Mouse (Mus musculus): ENCODE results near the gene Ier3. TPM values are rescaled to one million over a fixed set of nuclear protein-coding genes. Genes with fewer than 3 reads are reported as not detected.
"Not testable (repeated sequence)": the region's sequence is repeated elsewhere in the genome, so short reads cannot be mapped to it uniquely, and the experiment has no call there.

The Ier3 gene
- total RNA-seq, 2 experiments from 2014 or later, result 26.8 to 43.0 TPM

DNA sequence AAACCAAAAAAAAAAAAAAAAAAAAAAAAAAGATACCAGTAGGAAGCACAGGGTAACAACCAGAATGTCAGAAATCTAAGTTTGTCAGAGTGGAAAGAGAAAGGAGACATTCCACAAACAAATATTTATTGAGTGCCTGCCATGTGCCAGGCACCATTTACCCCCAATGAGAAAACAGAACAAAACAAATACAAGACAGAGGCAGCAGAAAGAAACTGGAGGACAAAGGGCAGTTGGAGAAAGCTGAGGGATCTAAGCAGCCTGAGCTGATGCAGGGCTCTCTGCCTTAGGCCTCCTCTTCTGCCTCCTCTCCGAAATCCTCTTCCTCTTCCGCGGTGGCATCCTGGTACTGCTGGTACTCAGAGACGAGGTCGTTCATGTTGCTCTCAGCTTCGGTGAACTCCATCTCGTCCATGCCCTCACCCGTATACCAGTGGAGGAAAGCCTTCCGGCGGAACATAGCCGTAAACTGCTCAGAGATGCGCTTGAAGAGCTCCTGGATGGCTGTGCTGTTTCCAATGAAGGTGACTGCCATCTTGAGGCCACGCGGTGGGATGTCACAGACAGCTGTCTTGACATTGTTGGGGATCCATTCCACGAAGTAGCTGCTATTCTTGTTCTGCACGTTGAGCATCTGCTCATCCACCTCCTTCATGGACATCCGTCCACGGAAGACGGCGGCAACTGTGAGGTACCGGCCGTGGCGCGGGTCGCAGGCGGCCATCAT is 13.4 kb downstream of the Ier3 start:
- no peak for DNase-seq
- intact Hi-C loops (cut with DNase I), result no loop called here

DNA sequence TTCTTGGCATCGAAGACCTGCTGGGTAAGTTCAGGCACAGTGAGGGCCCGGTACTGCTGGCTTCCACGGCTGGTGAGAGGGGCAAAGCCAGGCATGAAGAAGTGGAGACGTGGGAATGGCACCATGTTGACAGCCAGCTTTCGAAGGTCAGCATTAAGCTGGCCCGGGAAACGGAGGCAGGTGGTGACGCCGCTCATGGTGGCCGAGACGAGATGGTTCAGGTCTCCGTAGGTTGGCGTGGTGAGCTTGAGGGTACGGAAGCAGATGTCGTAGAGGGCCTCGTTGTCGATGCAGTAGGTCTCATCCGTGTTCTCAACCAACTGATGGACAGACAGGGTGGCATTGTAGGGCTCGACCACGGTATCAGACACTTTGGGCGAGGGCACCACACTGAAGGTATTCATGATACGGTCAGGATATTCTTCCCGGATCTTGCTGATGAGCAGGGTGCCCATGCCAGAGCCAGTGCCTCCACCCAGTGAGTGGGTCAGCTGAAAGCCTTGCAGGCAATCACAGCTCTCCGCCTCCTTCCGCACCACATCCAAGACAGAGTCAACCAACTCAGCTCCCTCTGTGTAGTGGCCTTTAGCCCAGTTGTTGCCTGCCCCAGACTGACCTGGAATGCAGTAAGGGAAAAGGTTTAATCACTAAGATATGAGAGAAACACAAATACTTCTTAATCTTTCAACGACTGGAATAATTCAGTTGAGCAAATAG is 14.1 kb downstream of the Ier3 start:
- DNase-seq, result no peak
- intact Hi-C loops (cut with DNase I), result loop anchor here (1.0 to 2.0 kb wide), 2 partner anchors 38 to 81 kb away; partner anchors contain the start of genes Mrps18b and Ppp1r10

DNA sequence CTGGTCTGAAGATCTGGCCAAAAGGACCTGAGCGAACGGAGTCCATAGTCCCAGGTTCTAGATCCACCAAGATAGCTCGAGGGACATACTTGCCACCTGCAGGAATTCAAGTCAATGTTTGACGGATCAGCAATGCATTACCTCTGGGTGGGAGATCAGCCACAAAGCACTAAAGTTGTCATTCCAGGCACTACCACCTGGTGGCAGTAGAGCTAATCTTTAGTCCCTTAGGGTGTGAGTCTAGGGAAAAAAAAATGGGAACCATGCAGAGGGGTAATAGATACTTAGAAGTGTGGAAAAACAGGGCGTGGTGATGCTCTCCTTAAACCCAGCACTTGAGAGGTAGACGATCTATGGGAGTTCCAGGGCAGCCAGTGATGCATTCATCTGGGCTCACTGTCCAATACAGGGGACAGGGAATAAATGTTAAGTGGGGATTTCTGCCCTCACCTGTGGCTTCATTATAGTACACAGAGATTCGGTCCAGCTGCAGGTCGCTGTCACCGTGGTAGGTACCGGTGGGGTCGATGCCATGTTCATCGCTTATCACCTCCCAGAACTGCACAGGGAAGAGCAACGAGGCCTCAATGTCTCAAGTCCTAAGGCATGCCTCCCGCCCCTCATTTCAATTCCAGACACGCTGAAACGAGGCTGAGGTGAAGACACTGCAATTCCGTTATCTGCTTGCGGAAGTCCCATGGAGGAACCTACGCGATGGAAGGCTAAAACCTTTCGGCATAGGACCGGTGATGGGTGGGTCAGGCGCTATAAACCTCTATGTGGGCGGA is 14.9 kb downstream of the Ier3 start:
- peak; percentile 86 for DNase-seq
- intact Hi-C loops (cut with DNase I), result loop anchor here (1.0 to 2.0 kb wide), 2 partner anchors 37 to 80 kb away; partner anchors contain the start of genes Mrps18b and Ppp1r10

DNA sequence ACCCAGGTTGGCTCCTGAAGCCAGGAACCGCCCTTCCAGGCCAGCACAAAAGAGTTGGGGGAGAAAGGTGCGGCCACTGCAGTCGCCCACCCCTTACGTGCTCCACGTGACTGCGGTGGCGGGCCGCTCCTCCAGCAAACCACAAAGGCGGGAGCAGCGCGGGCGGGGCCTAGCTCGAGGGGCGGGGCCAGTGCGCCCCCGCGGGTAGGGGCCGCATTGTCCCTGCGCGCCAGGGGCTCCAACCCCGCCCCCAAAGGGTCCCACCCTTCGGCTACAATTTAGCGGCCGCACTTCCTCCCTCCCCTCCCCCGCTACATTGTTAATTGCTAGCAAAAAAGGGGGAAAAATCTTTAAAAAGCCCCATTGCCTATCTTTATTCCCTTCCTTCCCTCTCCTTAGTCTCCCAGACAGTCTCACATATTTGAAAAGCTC is 15.5 kb downstream of the Ier3 start:
- intact Hi-C loops (cut with DNase I), result loop anchor here (1.0 to 2.0 kb wide), 2 partner anchors 36 to 80 kb away; partner anchors contain the start of genes Mrps18b and Ppp1r10
- peak; percentile 87 to 89 for DNase-seq

DNA sequence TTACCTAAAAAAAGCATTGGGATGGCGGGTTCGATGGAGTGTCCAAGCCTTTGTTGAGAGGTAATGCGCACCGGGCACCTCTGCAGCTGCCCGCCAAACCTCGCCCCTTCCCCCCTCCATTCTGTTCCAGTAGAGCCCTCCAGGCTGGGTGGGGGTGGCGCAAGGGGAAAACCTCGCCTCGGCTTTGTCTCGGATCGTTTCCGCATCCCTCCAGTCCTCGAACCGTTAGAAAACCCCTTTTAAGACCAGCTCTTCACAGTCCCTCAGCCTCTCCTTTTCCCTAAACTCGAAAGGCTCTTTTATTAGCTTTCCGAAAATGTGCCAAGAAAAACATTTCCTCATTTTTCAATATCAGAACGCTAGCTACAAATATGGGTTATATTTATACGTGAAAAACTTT is 16.0 kb downstream of the Ier3 start:
- DNase-seq, result peak; percentile 50 to 61
- intact Hi-C loops (cut with DNase I), result loop anchor here (2.0 kb wide), 1 partner anchor 79 kb away; the partner anchor contains the start of genes Mrps18b and Ppp1r10

DNA sequence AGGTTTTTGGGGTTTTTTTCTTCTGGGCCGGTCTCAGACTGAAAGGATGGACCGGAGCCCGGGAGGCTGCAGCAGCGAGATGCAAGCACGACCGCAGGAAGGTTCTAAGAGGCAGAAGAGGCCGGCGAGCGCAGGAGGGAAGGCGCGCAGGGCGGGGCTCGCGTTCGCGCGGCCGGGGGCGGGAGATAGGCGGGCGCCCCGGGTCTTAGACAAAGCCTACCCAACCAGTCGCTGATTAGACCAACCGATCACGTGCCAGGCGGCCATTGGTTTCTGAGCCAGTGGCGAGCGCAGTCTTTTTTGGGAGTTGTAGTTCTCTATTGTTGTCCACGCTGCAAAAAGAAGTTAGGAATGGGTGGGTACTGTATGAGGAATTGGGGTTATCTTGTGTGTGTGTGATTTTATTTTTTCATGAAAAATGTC is 16.6 kb downstream of the Ier3 start, which contains the start of gene Tubb5:
TSS of gene Tubb5 (minus strand) at position 185 of the 423 bp plus-strand sequence.
- intact Hi-C loops (cut with DNase I), result no loop called here
- DNase-seq, result peak; percentile 93 to 94

DNA sequence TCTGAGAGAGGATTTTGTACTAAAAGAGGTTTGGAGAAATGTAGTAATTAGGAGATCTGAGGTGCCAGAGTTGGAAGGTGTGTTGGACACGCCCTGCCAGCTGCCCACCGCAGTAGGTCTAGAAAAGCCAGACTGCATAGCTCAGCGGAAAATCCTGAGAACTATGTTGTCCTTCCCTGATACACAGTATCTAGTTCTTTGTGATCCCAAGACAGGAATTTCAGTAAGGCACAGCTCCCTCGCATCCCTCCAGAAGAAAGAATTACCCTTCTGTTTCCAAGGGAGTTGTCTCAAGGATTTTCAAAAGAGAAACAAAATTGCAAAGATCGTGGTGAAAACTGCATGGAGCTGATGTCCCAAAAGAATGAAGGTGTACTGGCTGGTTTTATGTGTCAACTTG is 17.1 kb downstream of the Ier3 start:
- peak in 1 of 2 experiments; percentile 17 for DNase-seq
- intact Hi-C loops (cut with DNase I), result no loop called here

DNA sequence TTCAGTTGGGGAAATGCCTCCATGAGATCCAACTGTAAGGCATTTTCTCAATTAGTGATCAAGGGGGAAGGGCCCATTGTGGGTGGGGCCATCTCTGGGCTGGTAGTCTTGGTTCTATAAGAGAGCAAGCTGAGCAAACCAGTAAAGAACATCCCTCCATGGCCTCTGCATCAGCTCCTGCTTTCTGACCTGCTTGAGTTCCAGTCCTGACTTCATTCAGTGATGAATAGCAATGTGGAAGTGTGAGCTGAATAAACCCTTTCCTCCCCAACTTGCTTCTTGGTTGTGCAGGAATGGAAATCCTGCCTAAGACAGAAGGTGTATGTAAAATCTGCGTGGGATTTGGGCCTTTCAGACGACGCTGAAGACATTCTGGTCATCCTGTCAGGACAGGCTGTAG is 17.5 kb downstream of the Ier3 start:
- DNase-seq; intact Hi-C loops (cut with DNase I): not testable (repeated sequence)

DNA sequence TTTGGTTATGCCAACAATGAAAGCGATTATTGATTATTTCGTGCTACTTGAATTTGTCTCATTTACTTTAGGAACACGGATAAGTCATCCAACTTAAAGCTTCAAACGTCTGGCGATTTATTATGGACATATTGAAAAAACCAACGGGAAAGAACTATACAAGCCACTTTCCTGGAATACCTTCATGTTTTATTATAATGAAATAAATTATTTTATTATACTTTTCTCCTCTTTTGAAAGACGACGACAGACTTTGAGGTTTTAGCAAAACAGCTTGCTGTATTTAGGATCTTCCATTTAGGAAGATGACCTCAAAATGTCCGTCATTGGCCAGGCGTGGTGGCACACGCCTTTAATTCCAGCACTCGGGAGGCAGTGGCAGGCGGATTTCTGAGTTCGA is 19.1 kb downstream of the Ier3 start:
- intact Hi-C loops (cut with DNase I), result loop anchor here (5.0 kb wide), 1 partner anchor 127 kb away; the partner anchor contains the start of gene Abcf1
- no peak for DNase-seq

DNA sequence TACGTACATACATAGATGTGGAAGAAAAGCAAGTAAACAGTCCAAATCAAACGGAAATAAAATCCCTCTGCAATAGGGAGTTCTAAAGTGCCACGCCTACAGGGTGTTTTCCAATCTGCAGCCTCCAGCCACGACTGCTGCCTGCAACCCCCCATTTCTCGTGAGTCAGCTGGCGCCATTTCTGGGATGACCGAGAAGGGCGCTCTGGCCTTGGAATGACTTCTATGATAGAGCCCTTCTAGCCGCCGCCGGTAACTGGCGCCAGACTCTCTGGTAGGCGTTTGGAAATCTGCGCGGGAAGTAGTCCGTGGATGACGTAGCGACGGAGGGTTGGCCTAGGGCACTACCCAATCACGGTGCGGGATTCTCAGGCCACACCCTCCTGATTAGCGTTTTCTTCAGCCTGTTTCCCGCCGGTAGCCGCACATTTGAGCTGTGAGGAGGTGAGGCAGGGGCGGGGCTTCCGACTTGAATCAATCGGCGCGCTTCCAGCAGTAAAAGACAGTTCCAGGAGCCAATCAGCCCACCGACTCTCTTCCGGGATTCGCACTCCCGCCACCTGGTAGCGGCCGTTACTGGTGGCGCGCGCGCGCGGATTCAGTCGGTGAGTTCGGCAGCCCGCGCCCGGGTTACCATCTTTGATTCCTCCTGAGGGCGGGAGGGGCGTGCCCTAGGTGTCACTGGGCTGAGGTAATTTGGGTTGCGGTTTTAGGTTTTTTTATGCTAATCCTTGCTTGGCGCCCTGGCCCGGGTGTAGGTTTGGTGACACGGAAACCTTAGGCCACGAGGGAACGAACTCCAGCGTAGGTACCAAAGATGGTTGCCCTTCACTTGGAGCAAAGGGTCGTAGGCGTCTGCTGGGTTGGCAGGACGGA is 19.8 kb downstream of the Ier3 start, which contains the start of gene Mdc1:
TSS of gene Mdc1 (plus strand) at position 440 of the 875 bp plus-strand sequence.
- intact Hi-C loops (cut with DNase I), result loop anchor here (5.0 kb wide), 1 partner anchor 126 kb away; the partner anchor contains the start of gene Abcf1

DNA sequence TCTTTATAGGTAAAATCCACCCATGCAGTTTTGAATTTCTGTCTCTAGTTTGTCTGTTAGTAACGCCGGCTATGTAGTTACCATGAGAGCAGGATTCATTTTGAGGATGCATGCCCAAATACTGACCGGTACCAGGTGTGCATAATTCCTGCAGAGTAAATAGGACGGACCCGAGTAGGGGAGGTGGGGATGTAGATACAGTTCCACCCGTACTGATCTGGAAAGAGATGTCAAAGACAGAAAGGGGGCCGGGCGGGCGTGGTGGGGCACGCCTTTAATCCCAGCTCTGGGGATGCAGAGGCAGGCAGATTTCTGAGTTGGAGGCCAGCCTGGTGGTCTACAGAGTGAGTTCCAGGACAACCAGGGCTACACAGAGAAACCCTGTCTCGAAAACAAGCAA is 20.5 kb downstream of the Ier3 start:
- intact Hi-C loops (cut with DNase I), result loop anchor here (2.0 to 5.0 kb wide), 2 partner anchors 19 to 125 kb away; partner anchors contain the start of genes Abcf1 and Nrm
- no peak for DNase-seq

More for the DNA sequence above, 19.8 kb downstream of the Ier3 start, which contains the start of gene Mdc1:
- peak; percentile 97 for DNase-seq

DNA sequence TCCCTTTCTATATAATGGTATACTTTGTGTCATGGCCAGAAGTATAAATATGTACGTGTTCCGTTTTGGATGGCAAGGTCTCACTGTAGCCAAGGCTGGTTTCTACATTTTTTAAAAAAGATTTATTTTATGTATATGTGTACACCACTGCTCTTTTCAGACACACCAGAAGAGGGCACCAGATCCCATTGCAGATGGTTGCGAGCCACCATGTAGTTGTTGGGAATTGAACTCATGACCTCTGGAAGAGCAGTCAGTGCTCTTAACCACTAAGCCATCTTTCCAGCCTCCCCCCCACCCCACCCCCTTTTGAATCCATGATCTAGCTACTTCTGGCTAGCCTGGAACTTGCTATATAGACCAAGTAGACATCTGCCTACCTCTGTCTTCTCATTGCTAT is 22.0 kb downstream of the Ier3 start:
- no peak for DNase-seq
- intact Hi-C loops (cut with DNase I), result loop anchor here (2.0 to 5.0 kb wide), 2 partner anchors 17 to 124 kb away; partner anchors contain the start of genes Abcf1 and Nrm

DNA sequence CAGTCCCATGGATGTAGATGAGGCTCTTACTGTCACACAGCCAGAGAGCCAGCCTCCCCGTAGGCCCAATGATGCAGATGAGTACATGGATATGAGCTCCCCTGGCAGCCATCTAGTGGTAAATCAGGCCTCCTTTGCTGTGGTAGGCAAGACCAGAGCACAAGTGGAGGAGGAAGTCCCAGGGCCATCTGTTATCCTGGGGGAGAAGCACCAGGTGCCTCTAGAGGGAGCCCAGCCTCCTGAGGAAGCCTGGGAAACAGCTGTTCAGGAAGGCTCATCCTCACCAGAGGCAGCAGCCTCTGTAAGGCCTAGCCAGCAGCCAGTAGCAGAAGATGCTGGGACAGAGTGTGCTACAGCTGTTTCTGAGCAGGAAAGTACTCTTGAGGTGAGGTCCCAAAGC is 26.6 kb downstream of the Ier3 start:
- no peak for DNase-seq
- intact Hi-C loops (cut with DNase I), result no loop called here

DNA sequence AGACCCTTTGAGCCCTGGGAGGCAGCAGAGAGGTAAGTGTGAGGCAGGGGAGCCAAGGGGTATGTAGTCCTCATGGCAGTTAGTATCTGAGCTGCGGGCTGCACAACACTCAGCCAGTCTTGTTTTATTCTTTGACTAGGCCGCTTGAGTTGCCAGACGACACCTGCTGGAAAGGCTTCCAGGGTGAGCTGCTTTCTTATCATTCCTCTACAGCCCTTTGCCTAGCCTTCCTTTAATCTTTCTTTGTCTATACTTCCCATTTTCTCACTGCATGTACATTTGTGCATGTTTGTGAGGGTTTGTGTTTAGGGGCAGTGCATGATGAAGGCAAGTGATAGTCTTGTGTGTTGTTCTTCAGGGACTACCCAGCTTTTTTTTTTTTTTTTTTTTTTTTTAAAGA is 29.5 kb downstream of the Ier3 start:
- no peak for DNase-seq
- intact Hi-C loops (cut with DNase I), result no loop called here

DNA sequence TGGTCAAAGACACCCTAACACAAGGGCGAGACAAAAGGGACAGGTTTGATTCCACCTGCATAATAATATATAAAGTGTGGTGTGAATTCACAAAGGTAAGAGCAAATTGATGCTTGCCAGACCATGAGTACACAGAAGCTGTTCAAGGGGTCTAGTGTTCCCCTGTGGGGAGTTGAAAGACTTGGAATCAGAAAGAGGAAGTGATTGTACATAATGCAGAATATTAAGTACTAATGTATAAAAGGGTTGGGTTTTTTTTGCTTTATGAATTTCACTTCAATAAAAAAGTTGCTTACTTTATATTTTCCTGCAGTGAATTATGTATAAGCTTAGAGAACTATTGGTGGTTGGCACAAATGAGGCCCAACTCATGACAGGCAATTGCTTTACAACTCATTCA is 37.9 kb downstream of the Ier3 start:
- DNase-seq, result no peak
- intact Hi-C loops (cut with DNase I), result no loop called here

DNA sequence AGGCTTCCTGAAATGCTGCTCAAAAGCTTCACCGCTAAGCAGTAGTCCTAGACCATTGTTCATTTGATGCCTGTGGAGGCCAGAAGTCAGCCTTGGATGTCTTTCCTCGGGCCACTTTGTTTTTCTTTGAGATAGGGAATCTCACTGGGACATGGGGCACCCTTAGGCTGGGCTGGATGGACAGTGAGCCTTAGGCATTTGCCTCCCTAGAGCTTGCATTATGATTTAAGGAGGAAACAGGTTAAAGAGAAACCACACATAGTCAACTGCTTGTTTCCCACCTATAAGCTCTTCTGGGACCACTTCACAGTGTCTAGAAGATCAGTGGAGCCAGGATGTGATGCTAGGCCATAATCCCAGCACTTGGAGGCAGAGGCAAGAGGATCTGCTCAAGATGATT is 38.4 kb downstream of the Ier3 start:
- intact Hi-C loops (cut with DNase I), result loop anchor here (2.0 kb wide), 1 partner anchor 17 kb away; no protein-coding TSS in a partner anchor
- no peak for DNase-seq

DNA sequence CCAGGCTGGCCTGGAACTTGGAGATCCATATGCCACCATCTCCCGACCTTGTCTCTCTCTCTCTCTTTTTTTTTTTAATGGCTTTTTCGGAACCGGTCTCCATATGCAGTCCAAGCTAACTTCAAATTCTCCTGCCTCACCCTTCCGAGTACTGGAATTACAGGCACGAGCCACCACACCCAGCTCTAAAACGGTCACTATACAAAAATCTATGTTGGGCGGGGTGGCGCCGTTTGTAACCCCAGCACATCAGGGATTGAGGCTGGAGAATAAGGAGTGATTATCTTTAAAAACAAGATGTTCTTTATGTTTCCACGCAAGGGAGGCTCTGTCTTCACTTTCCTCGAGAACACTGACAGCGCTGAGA is 39.3 kb downstream of the Ier3 start:
- DNase-seq, result no peak

DNA sequence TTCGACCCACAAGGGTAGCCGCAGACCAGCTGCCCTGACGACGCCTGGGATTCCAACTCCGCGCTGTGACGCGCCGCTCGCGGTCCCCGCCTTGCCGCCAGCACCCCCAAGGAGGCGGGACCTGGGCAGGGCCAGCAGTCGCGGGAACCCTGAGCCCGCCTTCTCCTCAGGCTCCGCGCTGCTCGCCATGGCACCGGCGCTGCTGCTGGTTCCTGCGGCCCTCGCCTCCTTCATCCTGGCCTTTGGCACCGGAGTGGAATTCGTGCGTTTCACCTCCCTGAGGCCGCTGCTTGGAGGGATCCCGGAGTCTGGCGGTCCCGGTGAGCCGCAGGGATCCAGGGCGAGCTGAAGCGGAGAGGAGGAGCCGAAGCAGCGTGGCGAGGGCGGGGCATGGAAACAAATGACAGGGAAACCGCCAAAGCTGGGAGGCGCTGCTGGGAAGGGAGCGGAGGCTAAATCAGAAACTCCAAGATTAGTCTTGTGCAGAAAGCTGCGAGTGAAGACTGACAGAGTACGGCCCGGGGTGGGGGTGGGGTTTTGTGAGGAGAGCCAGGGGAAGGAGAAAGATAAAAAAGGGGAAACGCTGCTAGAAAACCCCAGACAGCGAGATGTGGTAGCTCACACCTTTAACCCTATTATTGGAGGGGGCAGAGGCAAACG is 39.8 kb downstream of the Ier3 start, which contains the start of gene Nrm:
TSS of gene Nrm (plus strand) at position 121 of the 660 bp plus-strand sequence.
- intact Hi-C loops (cut with DNase I), result loop anchor here (2.0 kb wide), 1 partner anchor 19 kb away; no protein-coding TSS in a partner anchor
- DNase-seq, result peak; percentile 91 to 98

More for the DNA sequence above, 39.3 kb downstream of the Ier3 start:
- intact Hi-C loops (cut with DNase I), result loop anchor here (2.0 kb wide), 1 partner anchor 18 kb away; no protein-coding TSS in a partner anchor

Measured in heart, postnatal 36 days (tissue).